Mouse (Mus musculus) MN1 (cell line): ENCODE measurements at regions not wholly inside any gene's neighbourhood (a gene's known extent, or its start where the extent isn't known, plus 50 kb on each side); places are given as distances from the start of the nearest gene placed in this dataset.

ENCODE experiments used
- DNase-seq: peaks from one replicate; pipeline ENCODE4 v3.0.0-alpha.2; 2016; ENCODE audit warnings: low spot score

- DNase-seq: no peak
These were observed 78.6 kb downstream of the A830031A19Rik start for GRCm38 (mm10) chr11:23996250-23996649.

GRCm38 (mm10) chr11:23994160-23994559, 80.7 kb downstream of the A830031A19Rik start:
- DNase-seq: no peak

GRCm38 (mm10) chr11:23987532-23988450, 87.1 kb downstream of the A830031A19Rik start:
- DNase-seq: no peak

DNA sequence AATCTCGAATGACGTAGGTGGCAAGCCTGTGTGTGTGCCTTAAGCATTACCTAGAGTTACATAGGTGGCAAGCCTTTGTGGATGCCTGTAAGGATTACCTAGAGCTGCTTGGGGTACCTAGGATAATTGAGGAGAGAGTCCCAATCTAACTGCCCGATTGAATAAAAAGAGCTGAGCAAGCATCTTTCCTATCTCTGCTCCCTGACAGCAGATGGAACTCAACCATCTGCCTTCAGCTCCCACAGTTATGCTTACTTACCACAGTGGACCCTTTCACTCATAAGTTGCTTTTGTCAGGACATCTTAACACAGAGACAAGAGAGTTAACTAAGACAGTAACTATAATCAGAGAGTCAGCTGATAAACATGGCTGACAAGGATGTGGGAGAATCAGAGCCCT, 89.6 kb downstream of the A830031A19Rik start:
- DNase-seq: no peak

GRCm38 (mm10) chr11:23979332-23979731, 84.3 kb upstream of the Papolg start:
- peak; percentile 65 for DNase-seq

- no peak for DNase-seq
These were observed 83.2 kb upstream of the Papolg start for GRCm38 (mm10) chr11:23978300-23978699.

DNA sequence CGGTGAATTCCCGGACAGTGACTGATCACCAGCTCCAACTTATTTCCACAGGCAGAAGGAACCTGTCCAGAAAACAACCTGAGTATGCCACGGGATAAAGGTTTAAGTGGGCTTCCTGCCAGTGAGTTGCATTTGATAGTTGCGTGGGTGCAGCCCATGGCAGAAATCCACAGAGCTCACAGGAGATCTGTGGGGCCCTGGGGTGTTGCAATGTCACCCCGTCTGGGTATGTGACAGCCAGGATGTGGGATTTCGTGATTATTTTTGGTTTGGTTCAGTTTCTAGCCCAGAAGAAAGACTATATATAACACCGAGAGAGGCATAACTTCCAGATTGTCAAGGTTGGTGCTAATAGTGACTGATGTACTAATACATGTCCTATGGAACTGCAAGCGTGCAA, 82.0 kb upstream of the Papolg start:
- DNase-seq: no peak

- peak; percentile 60 for DNase-seq
These were observed 59.3 kb upstream of the Papolg start for GRCm38 (mm10) chr11:23954323-23954722.

DNA sequence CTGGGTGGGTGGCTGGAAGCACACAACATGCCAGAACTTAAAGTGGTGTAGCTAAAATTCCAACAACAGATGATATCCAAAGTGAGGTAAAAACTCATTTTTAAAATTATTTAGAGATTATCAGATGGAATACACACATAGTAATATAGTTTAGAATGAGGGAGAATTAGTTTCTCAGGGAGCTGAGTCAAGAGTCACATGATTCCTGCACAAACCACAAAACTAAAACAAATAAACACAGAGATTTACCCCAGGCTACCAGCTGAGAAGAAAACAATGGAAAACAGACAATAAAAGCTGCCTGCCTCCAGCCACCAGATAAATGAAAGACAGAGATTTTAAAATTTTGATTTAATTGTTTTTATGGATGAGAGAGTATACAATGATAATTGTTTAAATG, 50.9 kb upstream of the Papolg start:
- DNase-seq: no peak
